Mouse (Mus musculus): ENCODE data around the gene Dpf2. TPM values are rescaled to one million over a fixed set of nuclear protein-coding genes. Genes with fewer than 3 reads are reported as not detected.

Dpf2 gene
- total and polyA plus RNA-seq, 2 experiments from 2014 or later, result 69.5 to 77.4 TPM

- Histone ChIP-seq H3K9ac (replicated peaks; ENCODE audit: low read length) (no peak overlapping the region), H3K9me3 (ENCODE audit: low read length) (no peaks in the 10 kb centered on the region), H3K27me3 (ENCODE audit: insufficient read depth, low read length) (no peaks in the 10 kb centered on the region), H3K36me3 (ENCODE audit: insufficient read depth, low read length) (no peaks in the 10 kb centered on the region), H3K27ac (no peak overlapping the region), H3K4me1 (ENCODE audit: insufficient read depth, low read length) (no peaks in the 10 kb centered on the region; the same call in 1 of the 2 replicates), H3K4me3 (ENCODE audit: low read length) (no peak overlapping the region), H3K4me2 (ENCODE audit: low read depth, low read length) (no peak overlapping the region)
- no peak for DNase-seq (ENCODE audit: low spot score)
- TF ChIP-seq CTCF (IDR thresholded peaks at IDR 0.05; ENCODE audit: low read depth), result no peak
- WGBS, result 93% methylated on average over 15 of the region's 15 CpGs
- no peak for ATAC-seq
Measured at GRCm38 (mm10) chr19:5943404-5943803, 30.6 kb upstream of the Dpf2 start.

- Histone ChIP-seq H3K27me3 (ENCODE audit: insufficient read depth, low read length) (no peaks in the 10 kb centered on the region), H3K4me2 (ENCODE audit: low read depth, low read length) (no peak overlapping the region), H3K36me3 (ENCODE audit: insufficient read depth, low read length) (no peaks in the 10 kb centered on the region), H3K4me1 (ENCODE audit: insufficient read depth, low read length) (peaks cover 6% of the 10 kb centered on the region), H3K4me3 (ENCODE audit: low read length) (no peak overlapping the region), H3K9me3 (ENCODE audit: low read length) (no peaks in the 10 kb centered on the region), H3K9ac (replicated peaks; ENCODE audit: low read length) (no peak overlapping the region), H3K27ac (no peak overlapping the region)
- 80% methylated on average over 7 of the region's 7 CpGs for WGBS
- no peak for TF ChIP-seq CTCF (IDR thresholded peaks at IDR 0.05; ENCODE audit: low read depth)
- DNase-seq (ENCODE audit: low spot score), result no peak
- ATAC-seq, result no peak
Measured at GRCm38 (mm10) chr19:5942581-5942980, 29.8 kb upstream of the Dpf2 start.

DNA sequence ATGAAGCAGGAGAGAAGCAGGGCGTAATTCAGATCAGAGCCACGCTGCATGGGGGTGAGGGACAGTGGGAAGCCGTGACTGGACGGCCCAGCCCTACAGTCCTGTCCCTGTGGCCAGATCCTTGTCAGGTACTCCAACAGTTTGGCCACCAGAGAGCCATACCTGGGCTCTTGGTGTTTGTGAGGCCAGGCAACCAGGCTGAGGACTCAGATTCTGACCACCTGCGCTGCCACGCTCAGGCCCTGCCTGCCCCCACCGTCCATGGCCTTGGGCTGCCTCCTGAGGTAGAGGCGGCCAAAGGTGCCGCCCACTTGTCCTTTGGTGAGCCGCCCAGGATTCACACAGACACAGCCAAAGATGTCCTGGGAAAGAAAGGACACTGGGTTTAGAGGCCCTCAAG lies 27.8 kb upstream of the Dpf2 start:
- H3K4me1 ChIP-seq (ENCODE audit: insufficient read depth, low read length), result peaks cover 9% of the 10 kb centered on the region
- H3K9me3 ChIP-seq (ENCODE audit: low read length), result no peaks in the 10 kb centered on the region
- H3K4me2 ChIP-seq (ENCODE audit: low read depth, low read length), result no peak overlapping the region
- peak overlapping the region; percentile 37; the same call in 1 of the 2 replicates for H3K27ac ChIP-seq
- ATAC-seq, result no peak
- no peak for DNase-seq (ENCODE audit: low spot score)
- WGBS, result 73% methylated on average over 10 of the region's 10 CpGs
- H3K27me3 ChIP-seq (ENCODE audit: insufficient read depth, low read length), result no peaks in the 10 kb centered on the region
- no peaks in the 10 kb centered on the region for H3K36me3 ChIP-seq (ENCODE audit: insufficient read depth, low read length)
- no peak for TF ChIP-seq CTCF (IDR thresholded peaks at IDR 0.05; ENCODE audit: low read depth)
- H3K4me3 ChIP-seq (ENCODE audit: low read length), result no peak overlapping the region
- no peak overlapping the region for H3K9ac ChIP-seq (replicated peaks; ENCODE audit: low read length)

GRCm38 (mm10) chr19:5940173-5940572 lies 27.4 kb upstream of the Dpf2 start:
- no peak overlapping the region for H3K4me3 ChIP-seq (ENCODE audit: low read length)
- no peak for TF ChIP-seq CTCF (IDR thresholded peaks at IDR 0.05; ENCODE audit: low read depth)
- DNase-seq (ENCODE audit: low spot score), result peak; percentile 83
- H3K36me3 ChIP-seq (ENCODE audit: insufficient read depth, low read length), result no peaks in the 10 kb centered on the region
- no peaks in the 10 kb centered on the region for H3K9me3 ChIP-seq (ENCODE audit: low read length)
- WGBS, result 30% methylated on average over 4 of the region's 4 CpGs
- H3K4me1 ChIP-seq (ENCODE audit: insufficient read depth, low read length), result peaks cover 9% of the 10 kb centered on the region
- no peaks in the 10 kb centered on the region for H3K27me3 ChIP-seq (ENCODE audit: insufficient read depth, low read length)
- H3K9ac ChIP-seq (replicated peaks; ENCODE audit: low read length), result no peak overlapping the region
- H3K27ac ChIP-seq, result peak overlapping the region; percentile 71; the same call in 1 of the 2 replicates
- no peak overlapping the region for H3K4me2 ChIP-seq (ENCODE audit: low read depth, low read length)
- ATAC-seq, result peak; percentile 57; the same call in 1 of the 2 replicates

DNA sequence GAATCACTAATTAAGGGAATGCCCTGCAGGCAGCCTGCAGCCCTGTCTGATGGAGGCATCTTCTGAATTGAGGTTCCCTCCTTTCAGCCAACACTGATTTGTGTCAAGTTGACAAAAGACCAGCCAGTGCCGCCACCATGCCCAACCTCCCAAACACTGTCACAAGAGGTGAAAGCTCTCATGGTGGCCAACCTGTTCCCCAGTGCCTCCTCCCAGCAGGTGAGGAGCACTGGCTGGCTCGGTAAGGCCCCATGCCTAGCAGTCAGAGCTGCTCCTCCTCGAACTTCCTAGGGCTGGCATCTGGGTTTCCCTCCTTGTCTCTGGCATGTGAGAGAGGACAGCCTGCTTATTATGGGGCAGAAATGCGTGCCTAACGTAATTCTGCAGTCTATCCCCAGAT lies 26.9 kb upstream of the Dpf2 start:
- Histone ChIP-seq H3K27ac (peak overlapping the region; percentile 71), H3K36me3 (ENCODE audit: insufficient read depth, low read length) (no peaks in the 10 kb centered on the region), H3K27me3 (ENCODE audit: insufficient read depth, low read length) (no peaks in the 10 kb centered on the region), H3K4me1 (ENCODE audit: insufficient read depth, low read length) (peaks cover 9% of the 10 kb centered on the region), H3K4me2 (ENCODE audit: low read depth, low read length) (no peak overlapping the region), H3K4me3 (ENCODE audit: low read length) (no peak overlapping the region), H3K9ac (replicated peaks; ENCODE audit: low read length) (no peak overlapping the region), H3K9me3 (ENCODE audit: low read length) (no peaks in the 10 kb centered on the region)
- ATAC-seq (no peak), DNase-seq (ENCODE audit: low spot score) (no peak)
- WGBS, result 41% methylated on average over 5 of the region's 5 CpGs
- no peak for TF ChIP-seq CTCF (IDR thresholded peaks at IDR 0.05; ENCODE audit: low read depth)

DNA sequence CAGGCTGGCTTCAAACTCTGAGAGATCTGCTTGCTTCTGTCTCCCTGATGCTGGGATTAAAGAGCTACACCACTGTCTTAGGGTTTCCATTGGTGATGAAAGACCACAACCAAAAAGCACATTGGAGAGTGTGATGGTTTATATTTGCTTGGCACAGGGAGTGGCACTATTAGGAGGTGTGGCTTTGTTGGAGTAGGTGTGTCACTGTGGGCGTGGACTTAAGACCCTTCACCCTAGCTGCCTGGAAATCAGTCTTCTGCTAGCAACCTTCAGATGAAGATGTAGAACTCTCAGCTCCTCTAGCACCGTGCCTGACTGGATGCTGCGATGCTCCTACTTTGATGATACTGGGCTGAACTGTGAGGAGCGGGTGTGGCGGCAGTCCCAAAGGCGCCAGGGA lies 25.7 kb upstream of the Dpf2 start:
- no peak overlapping the region for H3K4me3 ChIP-seq (ENCODE audit: low read length)
- WGBS, result 89% methylated on average over 6 of the region's 6 CpGs
- no peaks in the 10 kb centered on the region for H3K9me3 ChIP-seq (ENCODE audit: low read length)
- H3K9ac ChIP-seq (replicated peaks; ENCODE audit: low read length), result no peak overlapping the region
- peaks cover 9% of the 10 kb centered on the region for H3K4me1 ChIP-seq (ENCODE audit: insufficient read depth, low read length)
- H3K27me3 ChIP-seq (ENCODE audit: insufficient read depth, low read length), result no peaks in the 10 kb centered on the region
- no peaks in the 10 kb centered on the region for H3K36me3 ChIP-seq (ENCODE audit: insufficient read depth, low read length)
- no peak for TF ChIP-seq CTCF (IDR thresholded peaks at IDR 0.05; ENCODE audit: low read depth)
- peak overlapping the region; percentile 34; the same call in 1 of the 2 replicates for H3K27ac ChIP-seq
- no peak for ATAC-seq
- no peak overlapping the region for H3K4me2 ChIP-seq (ENCODE audit: low read depth, low read length)
- no peak for DNase-seq (ENCODE audit: low spot score)

- WGBS, result 15% methylated on average over 14 of the region's 14 CpGs
Measured at GRCm38 (mm10) chr19:5937836-5938406, 25.1 kb upstream of the Dpf2 start.

More at GRCm38 (mm10) chr19:5937836-5938406, 25.1 kb upstream of the Dpf2 start:
- no peaks in the 10 kb centered on the region for H3K27me3 ChIP-seq (ENCODE audit: insufficient read depth, low read length)
- no peaks in the 10 kb centered on the region for H3K9me3 ChIP-seq (ENCODE audit: low read length)
- no peak overlapping the region for H3K9ac ChIP-seq (replicated peaks; ENCODE audit: low read length)
- H3K4me2 ChIP-seq (ENCODE audit: low read depth, low read length), result peak overlapping the region; percentile 42
- H3K4me3 ChIP-seq (ENCODE audit: low read length), result no peak overlapping the region
- ATAC-seq (peak; percentile 50), DNase-seq (ENCODE audit: low spot score) (peak; percentile 46)
- H3K4me1 ChIP-seq (ENCODE audit: insufficient read depth, low read length), result peaks cover 9% of the 10 kb centered on the region
- peak overlapping the region; percentile 34; the same call in 1 of the 2 replicates for H3K27ac ChIP-seq
- no peaks in the 10 kb centered on the region for H3K36me3 ChIP-seq (ENCODE audit: insufficient read depth, low read length)
- TF ChIP-seq CTCF (IDR thresholded peaks at IDR 0.05; ENCODE audit: low read depth), result no peak
